Mouse (Mus musculus) mouse embryonic stem cell (cell line): ENCODE measurements around the gene Ptpa.

ENCODE experiments used
- in situ Hi-C, 2 experiments: fragments of 300-500 bp; cut with MboI; formaldehyde crosslinking; loops; 1 replicate in 1 of 2; 3 replicates in 1 of 2; pipeline ENCODE4 v1.14.3; 2019 to 2020; ENCODE audit warnings: low sequenced_read_pairs in 2 of 2, low pct_unique_long_range_greater_than_20kb in 1 of 2, mixed read lengths in 1 of 2; ENCODE audit not compliant: unreplicated experiment in 1 of 2

Ptpa gene

DNA sequence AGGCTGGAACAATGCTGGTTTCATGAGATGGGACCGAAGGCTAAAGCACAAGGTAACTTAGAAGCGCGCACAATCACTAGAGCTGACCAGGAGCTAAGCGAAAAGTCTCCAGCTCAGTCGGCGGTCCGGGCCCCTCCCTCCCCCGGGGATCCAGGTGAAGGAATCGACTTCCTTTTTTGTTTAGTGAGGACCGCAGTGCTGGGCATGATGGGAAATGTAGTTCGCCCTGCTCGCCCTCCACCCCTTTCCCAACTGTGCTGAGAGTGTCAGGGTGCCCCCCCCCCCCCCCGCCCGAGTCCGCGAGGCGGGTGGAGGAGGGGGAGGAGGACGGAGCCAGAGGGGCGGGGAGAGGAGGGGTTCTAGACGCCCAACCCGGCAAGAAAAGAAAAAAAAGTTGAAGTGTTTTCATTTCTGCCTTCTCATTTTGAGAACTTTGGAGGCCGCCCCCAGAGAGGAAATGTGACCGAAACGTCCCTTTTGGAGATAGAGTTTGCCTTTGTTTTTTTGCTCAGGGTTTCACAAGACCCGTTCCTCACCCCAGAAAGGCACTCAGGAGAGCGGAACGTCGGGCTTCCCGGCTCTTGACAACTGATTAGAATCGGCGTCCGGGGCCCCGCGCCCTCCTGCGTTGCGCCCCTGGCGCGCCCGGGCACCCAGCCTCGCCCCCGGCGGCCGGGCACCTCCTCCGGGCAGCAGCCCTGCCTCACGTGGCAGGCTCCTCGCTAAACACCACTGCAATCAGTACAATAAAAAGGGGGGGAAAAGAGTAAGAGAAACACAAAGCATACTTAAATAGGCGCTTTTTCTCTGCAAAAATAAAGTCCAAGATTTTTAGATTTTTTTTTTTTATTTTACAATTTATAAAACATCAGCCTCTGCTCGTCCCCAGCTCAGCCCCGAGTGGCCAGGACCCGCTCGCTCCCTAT lies 56.2 kb downstream of the Ptpa start:
- in situ Hi-C loops: no loop called here

- in situ Hi-C loops: no loop called here
Observed at GRCm38 (mm10) chr2:30472731-30473351, 57.0 kb downstream of the Ptpa start.

- in situ Hi-C loops: no loop called here
Observed at GRCm38 (mm10) chr2:30473431-30474031, 57.7 kb downstream of the Ptpa start.

DNA sequence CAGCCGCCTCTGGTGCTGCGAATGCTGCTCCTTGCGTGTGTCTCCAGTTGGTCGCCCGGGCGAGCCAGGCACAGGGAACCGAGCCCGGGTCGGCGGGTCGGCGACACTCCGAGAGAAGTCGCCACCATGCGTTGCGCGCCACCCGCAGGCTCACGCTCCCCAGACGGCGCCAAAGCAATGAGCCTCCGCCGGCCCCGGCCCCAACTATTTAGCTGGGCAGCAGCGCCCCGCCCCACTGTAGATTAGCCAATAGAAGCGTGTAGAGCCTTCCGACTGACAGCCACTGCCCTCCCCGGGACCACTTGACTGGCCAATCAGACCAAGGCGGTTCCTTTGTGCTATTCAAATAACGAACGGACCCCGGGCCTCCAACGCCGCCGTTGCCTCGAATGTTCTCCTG lies 58.2 kb downstream of the Ptpa start, which contains the start of gene Ier5l:
Gene Ier5l (minus strand): TSS at position 181 of the 400 bp plus-strand sequence.
- in situ Hi-C loops: no loop called here

GRCm38 (mm10) chr2:30474776-30475175 lies 58.9 kb downstream of the Ptpa start:
- in situ Hi-C loops: no loop called here

DNA sequence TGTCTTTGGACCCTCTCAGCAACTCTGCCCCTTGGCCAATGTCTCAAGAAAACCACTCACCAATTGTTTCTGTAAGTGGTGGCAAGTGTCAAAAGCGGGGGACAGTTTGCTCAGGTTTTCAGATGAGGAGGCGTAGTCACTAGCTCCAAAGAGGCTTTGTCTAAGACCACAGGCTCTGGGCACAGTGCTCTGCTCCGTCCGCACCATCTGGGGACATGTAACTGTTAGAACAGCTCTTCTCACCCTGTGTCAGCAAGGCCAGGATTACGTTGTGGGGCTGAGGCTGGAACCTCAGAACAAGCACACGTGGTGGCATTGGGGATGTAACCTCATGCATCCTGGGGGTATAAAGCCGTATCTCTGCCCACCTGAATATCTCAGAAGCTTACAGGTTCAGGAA lies 59.6 kb downstream of the Ptpa start:
- in situ Hi-C loops: no loop called here

- in situ Hi-C loops: no loop called here
Observed at GRCm38 (mm10) chr2:30476241-30476640, 60.4 kb downstream of the Ptpa start.

- in situ Hi-C loops: no loop called here
Observed at GRCm38 (mm10) chr2:30478526-30478925, 62.7 kb downstream of the Ptpa start.

DNA sequence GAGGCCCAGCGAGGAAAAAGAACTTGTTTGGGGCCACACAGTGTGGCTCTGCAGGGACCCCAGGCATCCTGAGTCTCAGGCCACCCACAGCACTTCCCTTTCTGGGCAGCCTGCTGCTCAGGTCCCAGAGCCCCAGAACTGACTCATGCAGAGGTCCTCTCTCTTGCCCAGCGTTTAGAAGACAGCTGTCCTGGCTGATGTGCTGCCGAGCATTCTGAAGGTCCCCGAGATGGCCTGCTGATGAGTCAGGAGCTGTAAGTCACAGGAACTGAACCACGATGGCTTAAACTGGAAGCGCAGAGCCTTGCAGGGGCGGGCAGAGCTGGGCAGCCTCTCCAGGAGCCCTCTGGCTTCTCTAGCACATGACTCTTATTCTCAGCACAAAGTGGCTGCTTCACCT lies 71.8 kb downstream of the Ptpa start:
- in situ Hi-C loops: no loop called here

DNA sequence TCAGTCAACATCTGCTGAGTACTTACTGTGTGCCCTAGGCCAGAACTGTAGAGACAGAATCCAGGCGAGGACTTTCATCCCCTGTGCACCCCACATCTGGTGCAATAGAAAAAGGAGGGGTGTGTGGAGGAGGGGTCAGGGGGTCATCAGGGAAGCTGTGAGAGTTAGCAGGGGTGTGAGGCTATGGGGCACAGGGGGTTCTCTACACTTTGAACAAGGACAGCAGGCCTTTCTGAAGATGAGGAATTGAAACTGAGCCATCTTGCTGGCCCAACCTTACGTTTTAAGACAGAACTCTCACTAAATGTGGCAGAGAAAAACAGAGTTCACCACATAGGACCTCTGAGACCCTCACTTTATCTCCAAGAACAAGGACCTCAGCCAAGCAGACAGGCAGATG lies 74.5 kb downstream of the Ptpa start:
- in situ Hi-C loops: no loop called here

- in situ Hi-C loops: no loop called here
Observed at GRCm38 (mm10) chr2:30495000-30495908, 79.4 kb downstream of the Ptpa start.

- in situ Hi-C loops: no loop called here
Observed at GRCm38 (mm10) chr2:30495909-30496861, 80.3 kb downstream of the Ptpa start.
